47 mouse cellular contexts compared by ENCODE assay signal in the genomic region with DNA sequence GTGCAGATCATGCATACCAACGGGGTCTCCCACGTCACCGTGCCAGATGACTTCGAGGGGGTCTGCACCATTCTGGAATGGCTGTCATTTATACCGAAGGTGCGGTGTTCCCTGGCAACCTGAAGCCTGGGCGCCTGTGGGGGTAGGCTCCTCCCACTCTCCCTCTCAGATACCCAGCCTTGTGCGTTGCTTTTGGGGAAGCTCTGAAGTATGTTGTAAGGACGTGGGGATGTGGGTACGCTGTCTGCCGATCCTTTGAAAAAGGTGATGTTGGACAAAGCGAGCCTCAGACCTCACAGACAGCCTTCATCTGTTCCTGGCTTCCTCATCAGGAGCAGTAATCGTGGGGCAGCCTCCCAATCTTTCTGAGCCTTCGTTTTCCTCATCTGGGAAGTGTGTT. TPM values are rescaled to one million over a fixed set of nuclear protein-coding genes. Genes with fewer than 3 reads are reported as not detected.
"Had no signal": no experiment of that assay in that cellular context is flagged by ENCODE, and none has a peak within 500 bp of the region (broad histone marks: within the 10 kb centered on the region; RNA-seq: fewer than 3 reads in every experiment).

No protein-coding gene starts in this region.

- H3K4me2 ChIP-seq: heart, embryonic 12.5 days; heart, embryonic 13.5 days; heart, embryonic 15.5 days; hindbrain, embryonic 12.5 days; hindbrain, embryonic 13.5 days; hindbrain, embryonic 14.5 days; hindbrain, embryonic 15.5 days; intestine, embryonic 15.5 days; kidney, embryonic 15.5 days had no signal

- DNase-seq: heart, postnatal 10 days; heart, postnatal 14 days; heart, postnatal 36 days; heart, postnatal 4 days; kidney, adult 11 months; kidney, adult 18-20 months; kidney, adult 2 months; kidney, adult 8-10 months; kidney, adult 9 months; kidney, postnatal 10 days; kidney, postnatal 14 days; kidney, postnatal 25 days; kidney, postnatal 36 days; kidney, postnatal 4 days; layer of hippocampus, adult 9-11 months; layer of hippocampus, postnatal 36 days had no signal

- H3K27me3 ChIP-seq: heart, embryonic 12.5 days; heart, embryonic 13.5 days; heart, embryonic 15.5 days; hindbrain, embryonic 12.5 days; hindbrain, embryonic 15.5 days; intestine, embryonic 15.5 days; kidney, embryonic 15.5 days had no signal

- H3K36me3 ChIP-seq: hindbrain, embryonic 10.5 days; hindbrain, embryonic 12.5 days; hindbrain, embryonic 13.5 days; hindbrain, embryonic 15.5 days; intestine, embryonic 15.5 days; kidney, embryonic 15.5 days had no signal

- H3K4me1 ChIP-seq: heart, embryonic 13.5 days; heart, embryonic 15.5 days; hindbrain, embryonic 10.5 days; hindbrain, embryonic 13.5 days; hindbrain, embryonic 15.5 days; intestine, embryonic 15.5 days; kidney, embryonic 15.5 days had no signal

- ATAC-seq: hindbrain, embryonic 16.5 days; hindbrain, postnatal 0 days; inflammation-experienced regulatory T-cells, adult 6 months; intestine, embryonic 15.5 days; intestine, embryonic 16.5 days; intestine, postnatal 0 days had no signal

- H3K9ac ChIP-seq: heart, embryonic 12.5 days; heart, embryonic 13.5 days; heart, embryonic 15.5 days; hindbrain, embryonic 12.5 days; hindbrain, embryonic 13.5 days; hindbrain, embryonic 14.5 days; hindbrain, embryonic 15.5 days; intestine, embryonic 15.5 days; kidney, embryonic 15.5 days had no signal

- H3K27ac ChIP-seq: heart, embryonic 13.5 days; heart, embryonic 15.5 days; hindbrain, embryonic 10.5 days; hindbrain, embryonic 12.5 days; hindbrain, embryonic 13.5 days; hindbrain, embryonic 14.5 days; hindbrain, embryonic 15.5 days; hindbrain, postnatal 0 days; intestine, embryonic 15.5 days; kidney, embryonic 15.5 days; kidney, postnatal 0 days; layer of hippocampus, adult 2 months; left cerebral cortex, adult 2 months had no signal

- H3K9me3 ChIP-seq: heart, embryonic 12.5 days; heart, embryonic 13.5 days; heart, embryonic 15.5 days; hindbrain, embryonic 10.5 days; hindbrain, embryonic 12.5 days; hindbrain, embryonic 13.5 days; hindbrain, embryonic 15.5 days; intestine, embryonic 15.5 days; kidney, embryonic 15.5 days had no signal

- H3K4me3 ChIP-seq: heart, embryonic 12.5 days; heart, embryonic 13.5 days; heart, embryonic 15.5 days; hindbrain, embryonic 10.5 days; hindbrain, embryonic 12.5 days; hindbrain, embryonic 13.5 days; hindbrain, embryonic 15.5 days; intestine, embryonic 15.5 days; kidney, embryonic 15.5 days; layer of hippocampus, adult 2 months; left cerebral cortex, adult 2 months had no signal

RNA-seq across cellular contexts. Expression of a gene that starts 33.9 kb away (rescaled TPM):
- total RNA-seq: heart, postnatal 10 days; heart, postnatal 14 days; heart, postnatal 25 days; heart, postnatal 36 days; heart, postnatal 4 days; hematopoietic stem cell, adult 5-6 weeks; layer of hippocampus, adult 18-20 months; layer of hippocampus, adult 2 months; layer of hippocampus, adult 8-10 months; layer of hippocampus, postnatal 10 days; layer of hippocampus, postnatal 25 days; layer of hippocampus, postnatal 36 days; left cerebral cortex, adult 18-20 months; left cerebral cortex, adult 2 months; left cerebral cortex, adult 8-10 months had no signal
- polyA plus RNA-seq: heart, embryonic 12.5 days; heart, embryonic 13.5 days; heart, embryonic 14.5 days; heart, postnatal 0 days; inflammation-experienced regulatory T-cells, adult 6 months; intestine, embryonic 14.5 days; intestine, embryonic 15.5 days; intestine, embryonic 16.5 days; intestine, postnatal 0 days; kidney, adult 2 months; kidney, embryonic 14.5 days; kidney, embryonic 15.5 days; kidney, postnatal 0 days; large intestine, adult 2 months had no signal

RNA-seq across cellular contexts. Expression of a gene that starts 49.2 kb away (rescaled TPM):
- total RNA-seq: heart, postnatal 25 days; hindbrain, postnatal 0 days had no signal
